Mouse (Mus musculus) ovary, postnatal 14 days (tissue): Measurements from ENCODE around the gene Ngrn.

Source experiments
- DNase-seq: peaks from one replicate; pipeline ENCODE4 v3.0.0; 2022; ENCODE audit warnings: low spot score

The Ngrn gene

DNA sequence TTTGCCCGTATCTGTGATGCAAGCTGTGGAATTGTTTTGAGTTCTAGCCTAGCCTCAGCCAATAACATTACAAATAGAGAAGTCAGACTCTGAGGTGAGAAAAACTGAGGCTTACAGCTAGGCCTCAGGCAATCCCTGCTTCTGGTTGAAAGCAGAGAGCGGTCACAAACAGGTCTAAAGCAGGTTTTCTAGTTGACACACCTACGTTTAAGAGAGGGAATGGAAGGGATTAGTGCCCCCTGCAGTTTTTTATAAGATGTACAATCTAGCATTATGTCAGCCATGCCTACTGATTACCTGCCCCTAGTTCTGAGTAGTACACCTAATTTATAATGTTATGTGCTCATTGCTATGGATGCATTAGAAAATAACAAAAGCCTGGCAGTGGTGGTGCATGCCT is 46.8 kb downstream of the Ngrn start:
- DNase-seq = no peak

DNA sequence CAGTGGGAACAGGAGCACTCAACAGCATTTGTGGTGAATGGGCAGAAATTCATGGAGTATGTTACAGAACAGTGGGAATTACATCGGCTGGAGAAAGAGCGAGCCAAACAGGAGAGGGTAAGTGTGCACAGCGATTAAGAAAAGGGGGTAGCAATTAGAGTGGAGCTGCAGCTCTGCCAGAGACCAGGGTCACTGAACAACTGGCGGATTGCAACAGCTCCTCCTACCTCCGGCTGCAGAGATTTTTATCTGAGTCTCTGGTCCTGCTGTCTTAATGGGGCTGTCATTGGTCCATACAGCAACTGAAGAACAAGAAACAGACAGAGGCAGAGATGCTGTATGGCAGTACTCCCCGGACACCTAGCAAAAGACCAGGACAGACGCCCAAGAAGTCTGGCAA is 49.8 kb downstream of the Ngrn start:
- no peak for DNase-seq
